Mouse (Mus musculus) embryo, embryonic 11.5 days (tissue): ENCODE data around the gene Prss42.
"Not testable (repeated sequence)": the region's sequence is repeated elsewhere in the genome, so short reads cannot be mapped to it uniquely, and the experiment has no call there.

Experiments
- DNase-seq: peaks from one replicate; pipeline ENCODE4 v3.0.0-alpha.2; 2012; ENCODE audit warnings: low read depth, low spot score

The Prss42 gene

DNA sequence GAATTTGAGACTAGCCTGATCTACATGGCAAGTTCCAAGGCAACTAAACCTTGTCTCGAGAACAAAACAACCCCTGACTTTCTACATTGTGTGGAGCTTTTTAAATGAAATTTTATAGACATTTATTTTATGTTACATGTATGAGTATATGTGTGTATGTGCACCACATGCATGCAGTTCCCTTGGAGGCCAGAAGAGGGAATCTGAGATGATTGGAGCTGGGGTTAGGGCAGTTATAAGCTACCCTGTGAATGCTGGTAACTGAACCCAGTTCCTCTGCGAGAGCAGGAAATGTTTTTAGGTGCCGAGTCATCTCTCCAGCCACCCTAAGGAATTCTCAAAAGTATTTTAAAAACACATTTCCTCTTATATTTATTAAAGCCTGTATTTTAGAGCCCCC, 9.8 kb upstream of the Prss42 start:
- DNase-seq: no peak

DNA sequence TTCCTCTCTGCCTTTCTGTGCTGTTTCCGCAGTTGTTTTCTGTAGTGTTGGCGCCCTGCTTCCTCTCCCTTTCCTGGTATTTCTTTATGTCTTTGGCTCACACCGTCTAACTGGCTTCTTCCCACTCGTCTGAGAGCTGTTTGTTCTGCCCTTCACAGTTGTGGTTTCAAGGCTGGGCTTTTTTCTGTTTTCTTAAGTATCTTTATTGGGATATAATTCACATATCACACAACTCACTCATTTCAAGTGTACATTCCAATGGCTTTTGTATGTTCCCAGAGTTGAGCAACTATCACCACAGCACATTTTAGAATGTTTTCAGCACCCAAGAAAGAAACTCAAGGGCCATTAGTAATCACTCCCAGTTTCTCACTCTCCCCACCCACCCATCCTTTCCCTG, 7.5 kb upstream of the Prss42 start:
- no peak for DNase-seq

DNA sequence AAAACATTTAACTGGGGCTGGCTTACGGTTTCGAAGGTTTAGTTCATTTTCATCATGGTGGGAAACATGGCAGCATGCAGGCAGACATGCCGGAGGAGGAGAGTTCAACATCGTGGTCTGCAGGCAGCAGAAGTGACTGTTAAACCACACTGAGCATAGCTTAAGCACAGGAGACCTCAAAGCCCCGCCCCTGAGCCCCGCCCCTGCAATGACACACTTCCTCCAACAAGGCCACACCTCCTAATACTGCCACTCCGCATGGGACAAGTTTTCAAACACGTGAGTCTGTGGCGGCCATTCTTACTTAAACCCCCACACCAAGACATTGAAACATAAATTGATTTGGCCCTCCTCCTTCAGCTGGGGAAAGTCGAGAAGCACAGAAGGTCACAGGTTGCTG, 953 bp upstream of the Prss42 start:
- no peak for DNase-seq

DNA sequence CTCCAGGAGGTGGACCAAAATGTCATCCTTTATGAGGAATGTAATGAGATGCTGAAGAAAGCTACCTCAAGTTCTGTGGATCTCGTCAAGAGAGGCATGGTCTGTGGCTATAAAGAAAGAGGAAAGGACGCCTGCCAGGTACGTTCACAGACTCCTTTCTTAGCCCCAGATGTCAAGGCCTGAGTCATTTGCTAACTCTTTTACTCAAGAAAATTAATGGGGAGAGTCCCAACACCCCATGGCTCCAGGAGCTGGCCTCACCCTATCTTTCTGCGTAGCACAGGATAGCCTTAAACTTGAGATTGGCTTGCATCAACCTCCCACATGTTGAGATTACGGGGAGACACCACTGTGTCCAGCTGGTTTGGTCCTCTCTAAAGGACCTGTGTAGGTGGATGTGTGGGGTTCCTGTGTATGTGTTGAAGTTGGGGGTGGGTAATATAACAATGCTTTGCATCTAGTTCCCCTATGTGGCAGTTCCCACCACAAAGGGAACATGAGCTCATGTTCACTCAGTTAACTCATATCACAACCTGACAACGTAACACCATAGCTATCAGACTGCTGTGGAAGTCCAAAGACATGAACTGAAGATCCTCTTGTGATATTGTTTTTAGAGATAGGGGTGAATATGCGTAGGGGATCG, 3.0 kb downstream of the Prss42 start:
- no peak for DNase-seq

GRCm38 (mm10) chr9:110803294-110803693, 5.3 kb downstream of the Prss42 start:
- DNase-seq: no peak

DNA sequence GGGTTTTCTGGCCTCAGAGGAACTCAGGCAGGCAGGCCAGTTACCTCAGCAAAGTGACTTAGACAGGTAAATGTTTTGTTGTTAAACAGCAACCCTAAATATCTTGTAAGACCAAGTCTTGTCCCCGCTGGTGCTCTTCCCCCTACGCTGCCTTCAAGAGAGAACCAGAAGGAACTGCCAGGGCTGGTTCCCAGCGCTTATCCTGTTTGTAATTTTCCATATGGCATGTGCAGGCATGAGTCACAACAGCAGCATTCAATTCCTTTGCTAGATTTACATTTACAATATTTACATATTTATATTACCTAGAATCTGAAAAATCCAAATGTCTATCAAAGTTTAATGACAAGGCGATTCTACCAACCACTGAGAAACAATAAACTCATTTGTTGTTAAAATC, 12.1 kb downstream of the Prss42 start:
- no peak for DNase-seq

DNA sequence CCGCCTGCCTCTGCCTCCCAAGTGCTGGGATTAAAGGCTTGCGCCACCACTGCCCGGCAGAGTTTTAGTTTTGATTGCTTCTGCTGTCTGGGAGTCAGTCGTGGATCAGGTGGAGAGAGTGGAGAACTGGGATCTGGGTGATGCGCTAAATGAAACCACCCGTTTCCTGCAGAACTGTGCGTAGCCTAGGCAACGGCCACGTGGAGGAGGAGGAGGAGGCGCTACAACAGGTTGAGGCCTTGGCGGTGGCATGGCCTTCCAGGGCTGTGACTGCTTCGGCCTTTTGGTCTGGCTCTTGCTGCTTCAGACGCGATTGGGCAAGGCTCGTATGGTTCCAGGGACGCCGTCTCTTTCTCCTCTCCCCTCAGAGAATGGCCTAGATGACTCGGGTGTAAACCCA, 15.8 kb downstream of the Prss42 start, which contains the start of gene Prss44:
Gene Prss44 (plus strand): TSS at position 206 of the 400 bp plus-strand sequence.
- DNase-seq: no peak

GRCm38 (mm10) chr9:110820546-110820945, 22.6 kb downstream of the Prss42 start:
- DNase-seq: not testable (repeated sequence)

DNA sequence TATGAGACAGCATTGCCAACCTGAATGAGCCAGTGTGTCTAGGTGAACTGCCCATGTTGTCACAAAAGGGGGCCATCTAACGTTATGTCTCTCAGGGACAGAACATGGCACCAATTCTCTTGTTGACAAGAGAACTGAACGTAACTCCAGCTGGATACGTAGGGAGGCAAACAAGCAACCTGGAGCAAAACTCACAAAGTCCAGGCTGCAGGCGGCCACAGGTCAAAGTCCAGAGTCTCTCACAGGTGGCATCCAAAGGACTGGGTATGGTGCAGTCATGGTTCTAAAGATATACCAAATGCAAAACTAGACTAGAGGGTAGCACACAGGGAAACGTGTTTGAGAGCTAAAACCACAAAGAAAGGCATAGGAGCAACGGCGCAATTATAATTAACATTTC, 23.5 kb downstream of the Prss42 start:
- no peak for DNase-seq

DNA sequence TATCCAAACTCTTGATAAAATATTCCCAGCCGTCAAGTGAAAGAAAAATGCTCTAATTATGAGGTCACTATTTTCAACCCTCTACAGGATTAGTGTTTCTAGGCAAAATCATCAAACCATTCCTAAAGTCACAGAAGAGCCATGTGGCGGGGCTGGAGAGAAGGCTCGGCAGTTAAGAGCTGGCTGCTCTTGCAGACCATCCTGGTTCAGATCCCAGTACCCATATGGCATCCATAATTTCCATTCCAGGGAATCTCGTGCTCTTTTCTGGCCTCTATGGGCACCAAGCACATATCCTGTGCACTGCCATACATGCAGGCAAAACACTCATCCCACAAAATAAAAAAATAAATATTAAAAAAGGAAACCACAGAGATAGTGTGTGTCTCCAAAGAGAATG, 27.5 kb downstream of the Prss42 start:
- DNase-seq: no peak

GRCm38 (mm10) chr9:110825832-110826231, 27.9 kb downstream of the Prss42 start:
- no peak for DNase-seq

- DNase-seq: no peak
Observed at GRCm38 (mm10) chr9:110826390-110826789, 28.4 kb downstream of the Prss42 start, which contains the start of gene Prss43. Prss43 (plus strand) TSS chr9:110826690.

DNA sequence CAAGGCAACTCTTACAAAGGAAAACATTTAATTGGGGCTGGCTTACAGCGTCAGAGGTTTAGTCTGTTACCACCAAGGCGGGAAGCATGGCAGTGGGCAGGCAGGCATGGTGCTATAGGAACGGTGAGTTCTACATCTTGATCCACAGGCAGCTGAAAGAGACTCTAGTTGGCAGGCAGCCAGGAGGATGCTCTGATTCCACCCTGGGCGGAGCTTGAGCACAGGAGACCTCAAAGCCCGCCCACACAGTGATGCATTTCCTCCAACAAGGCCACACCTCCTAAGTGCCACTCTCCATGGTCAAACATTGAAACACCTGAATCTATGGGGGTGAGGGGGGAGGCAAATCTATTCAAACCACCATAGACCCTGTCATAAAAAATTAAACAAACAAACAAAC, 35.1 kb downstream of the Prss42 start:
- no peak for DNase-seq

GRCm38 (mm10) chr9:110834411-110834810, 36.4 kb downstream of the Prss42 start, which contains the start of gene Prss45:
Prss45 (plus strand) TSS chr9:110834588.
- DNase-seq: no peak

DNA sequence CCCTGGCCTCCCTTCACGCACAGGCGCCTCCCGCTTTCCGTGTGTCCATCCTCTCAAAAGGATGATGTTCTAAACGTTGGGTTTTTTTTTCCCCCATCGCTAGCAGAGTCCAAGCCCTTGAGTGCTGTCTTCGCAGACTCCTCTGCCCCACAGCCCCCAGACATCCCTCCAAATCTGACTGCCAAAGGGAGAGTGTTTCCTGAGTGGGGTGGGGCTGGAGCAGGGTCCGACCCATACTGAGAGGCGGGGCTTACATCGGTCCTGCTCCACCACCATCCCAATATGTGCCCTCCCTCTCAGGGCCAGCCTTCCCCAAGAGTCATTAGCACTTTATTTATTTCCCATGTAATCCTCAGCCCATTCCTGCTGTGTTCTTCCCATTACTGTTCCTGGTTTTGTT, 37.0 kb downstream of the Prss42 start:
- DNase-seq: no peak

DNA sequence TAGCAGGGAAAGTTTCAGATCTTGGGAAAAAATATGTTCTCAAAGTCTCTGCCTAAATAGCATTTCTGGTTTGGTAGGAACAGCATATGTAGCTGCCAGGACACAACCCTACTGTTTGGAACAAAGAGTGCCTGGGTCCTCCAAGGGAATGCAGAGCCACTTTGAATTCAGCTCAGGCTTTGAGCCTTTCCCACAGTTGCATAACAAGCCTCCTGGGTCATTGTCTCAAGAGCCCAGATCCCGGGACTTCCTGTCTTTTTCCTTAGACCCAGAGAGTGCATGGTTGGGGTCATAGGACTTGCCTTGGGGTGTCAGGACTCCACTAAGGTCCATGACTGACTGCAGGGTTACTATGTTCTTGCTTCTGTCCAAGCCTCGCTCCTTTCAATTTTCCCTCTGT, 38.1 kb downstream of the Prss42 start:
- no peak for DNase-seq

- DNase-seq: no peak
Observed at GRCm38 (mm10) chr9:110840905-110841304, 42.9 kb downstream of the Prss42 start.

- DNase-seq: no peak
Observed at GRCm38 (mm10) chr9:110841438-110841837, 43.5 kb downstream of the Prss42 start.

DNA sequence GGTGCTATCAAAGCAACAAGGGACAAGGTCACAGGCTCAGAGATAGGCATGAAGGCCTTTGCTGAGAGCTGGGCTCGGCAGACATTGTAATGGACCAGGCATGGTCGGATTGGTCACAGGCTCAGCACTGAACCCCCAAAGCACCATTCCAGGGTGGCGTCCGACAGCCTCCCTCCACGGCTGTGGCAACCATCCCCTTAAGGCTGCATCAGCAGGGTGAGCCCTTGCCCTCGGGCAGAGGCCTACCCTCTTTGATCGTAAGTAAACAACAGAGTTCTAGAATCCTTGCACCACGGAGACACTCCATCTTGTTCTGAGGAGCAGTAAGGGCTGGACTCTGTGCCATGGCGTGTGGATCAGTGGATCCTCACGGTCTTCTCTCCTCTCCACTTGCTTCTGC, 46.2 kb downstream of the Prss42 start, which contains the start of gene Prss46:
Gene Prss46 (plus strand): TSS at position 301 of the 400 bp plus-strand sequence.
- DNase-seq: no peak

- DNase-seq: no peak
Observed at GRCm38 (mm10) chr9:110849162-110849561, 51.2 kb downstream of the Prss42 start.
